Mouse (Mus musculus) C3H10T1/2 (cell line): ENCODE results near the gene Slc4a5. TPM values are rescaled to one million over a fixed set of nuclear protein-coding genes. Genes with fewer than 3 reads are reported as not detected.

Experiments
- polyA plus RNA-seq, 2 experiments: library from polyadenylated mRNA; unstranded; fragments of >200 nt; fragmentation: generic; extraction: Trizol; gene quantifications; one replicate each; pipeline ENCODE4 v1.2.1; 2012; ENCODE audit warnings: missing spikeins in 2 of 2

The Slc4a5 gene
- under 1 TPM in 1 of 2 experiments, not detected in 1; 0.02 TPM for polyA plus RNA-seq

DNA sequence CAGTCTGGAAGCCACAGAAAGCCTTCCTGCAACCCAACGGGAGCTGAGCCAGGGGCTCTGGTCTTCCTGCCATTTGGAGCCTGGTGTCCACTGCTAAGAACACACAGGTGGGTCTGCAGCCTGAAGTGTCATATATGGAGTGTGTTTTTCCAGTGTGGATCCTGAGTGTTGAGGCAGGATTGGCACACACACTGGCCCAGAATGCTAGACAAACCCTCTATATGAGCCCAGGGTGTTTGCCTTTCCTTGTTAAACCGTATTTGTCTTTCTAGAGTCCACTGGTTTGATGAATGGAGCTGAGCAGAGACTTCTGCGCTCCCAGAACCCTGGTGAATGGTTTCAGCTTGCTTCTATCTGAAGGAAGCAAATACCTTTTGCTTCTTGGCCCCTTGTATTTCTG, at the start of gene Slc4a5:
Gene Slc4a5 (plus strand): TSS at position 15 of the 400 bp plus-strand sequence.

GRCm38 (mm10) chr6:83325525-83326393, 106.1 kb downstream of the Slc4a5 start, which contains the start of the genes Mthfd2 and Mob1a:
Gene Mthfd2, minus strand, starts transcription at chr6:83325908.
Gene Mob1a, plus strand, starts transcription at chr6:83326016.

GRCm38 (mm10) chr6:83348873-83349272, 129.2 kb downstream of the Slc4a5 start, which contains the start of gene Bola3:
Gene Bola3, plus strand, starts transcription at chr6:83349147.

Other genes with a start within 250 kb of the Slc4a5 start
- 10 to 100 TPM; 32.8 to 94.4 TPM for gene Dok1, start 186.4 kb upstream of the Slc4a5 start, polyA plus RNA-seq
- gene Loxl3, start 185.7 kb upstream of the Slc4a5 start, polyA plus RNA-seq: 10 to 100 TPM; 24.3 to 39.1 TPM
- gene Aup1, start 165.3 kb upstream of the Slc4a5 start, polyA plus RNA-seq: 100 to 1,000 TPM; 171 to 221 TPM
- gene Htra2, start 164.6 kb upstream of the Slc4a5 start, polyA plus RNA-seq: 10 to 100 TPM; 41.6 to 88.1 TPM
- gene Dqx1, start 162.0 kb upstream of the Slc4a5 start, polyA plus RNA-seq: under 1 TPM; 0.07 to 0.87 TPM
- under 1 TPM; 0.18 to 0.23 TPM for gene Tlx2, start 149.5 kb upstream of the Slc4a5 start, polyA plus RNA-seq
- 10 to 100 TPM; 10.3 to 29.5 TPM for gene Pcgf1, start 142.0 kb upstream of the Slc4a5 start, polyA plus RNA-seq
- gene Lbx2, start 133.5 kb upstream of the Slc4a5 start, polyA plus RNA-seq: 1 to 10 TPM in 1 of 2 experiments, under 1 TPM in 1; 0.62 to 2.1 TPM
- gene Ccdc142, start 118.2 kb upstream of the Slc4a5 start, polyA plus RNA-seq: 1 to 10 TPM in 1 of 2 experiments, under 1 TPM in 1; 0.27 to 2.7 TPM
- 1 to 10 TPM in 1 of 2 experiments, under 1 TPM in 1; 0.48 to 2.7 TPM for gene Gm42688, start 118.2 kb upstream of the Slc4a5 start, polyA plus RNA-seq
- 10 to 100 TPM; 66.9 to 76.7 TPM for gene Mrpl53, start 110.8 kb upstream of the Slc4a5 start, polyA plus RNA-seq
- gene Mogs, start 104.3 kb upstream of the Slc4a5 start, polyA plus RNA-seq: 10 to 100 TPM; 16.6 to 26.2 TPM
- 100 to 1,000 TPM in 1 of 2 experiments, 10 to 100 TPM in 1; 83.4 to 162 TPM for gene Wbp1, start 98.3 kb upstream of the Slc4a5 start, polyA plus RNA-seq
- 10 to 100 TPM; 44.3 to 55.0 TPM for gene Ino80b, start 94.4 kb upstream of the Slc4a5 start, polyA plus RNA-seq
- 10 to 100 TPM; 24.9 to 34.2 TPM for gene Rtkn, start 84.4 kb upstream of the Slc4a5 start, polyA plus RNA-seq
- 1 to 10 TPM; 6.6 to 10.0 TPM for gene Wdr54, start 63.4 kb upstream of the Slc4a5 start, polyA plus RNA-seq
- 1 to 10 TPM; 2.0 to 4.9 TPM for gene 1700003E16Rik, start 63.4 kb upstream of the Slc4a5 start, polyA plus RNA-seq
- gene Dctn1, start 53.9 kb upstream of the Slc4a5 start, polyA plus RNA-seq: 100 to 1,000 TPM in 1 of 2 experiments, 10 to 100 TPM in 1; 46.5 to 121 TPM
- gene Mthfd2, start 106.1 kb downstream of the Slc4a5 start, polyA plus RNA-seq: 10 to 100 TPM; 10.4 to 16.0 TPM
- 10 to 100 TPM in 1 of 2 experiments, 1 to 10 TPM in 1; 1.6 to 24.1 TPM for gene Mob1a, start 106.2 kb downstream of the Slc4a5 start, polyA plus RNA-seq
- 10 to 100 TPM; 59.8 to 90.4 TPM for gene Bola3, start 129.3 kb downstream of the Slc4a5 start, polyA plus RNA-seq
- 1 to 10 TPM in 1 of 2 experiments, under 1 TPM in 1; 0.26 to 6.6 TPM for gene Tet3, start 239.3 kb downstream of the Slc4a5 start, polyA plus RNA-seq